ENCODE assay signal across 12 mouse cellular contexts in genomic region chr6:129182518-129182917, GRCm38 (mm10). TPM values are rescaled to one million over a fixed set of nuclear protein-coding genes. Genes with fewer than 3 reads are reported as not detected.
DNase-seq lines count a peak whose midpoint lies in the region; ATAC-seq lines count a peak whose summit lies in the region.
"Had no signal": no experiment of that assay in that cellular context is flagged by ENCODE, and none has a peak within 500 bp of the region (broad histone marks: within the 10 kb centered on the region; RNA-seq: fewer than 3 reads in every experiment).

No protein-coding gene starts in this region.

- peaks cover 26% of the 10 kb centered on the region for H3K36me3 ChIP-seq in heart, embryonic 16.5 days (ENCODE audit: control insufficient read depth, insufficient read depth)
- no peaks in the 10 kb centered on the region for H3K36me3 ChIP-seq in neural tube, embryonic 13.5 days
- H3K36me3 ChIP-seq in intestine, embryonic 16.5 days (ENCODE audit: control insufficient read depth, insufficient read depth, low read length), result peaks cover 21% of the 10 kb centered on the region
- H3K36me3 ChIP-seq in stomach, embryonic 16.5 days (ENCODE audit: control insufficient read depth, insufficient read depth, low read length), result peaks cover 9% of the 10 kb centered on the region
- no peaks in the 10 kb centered on the region for H3K36me3 ChIP-seq in forebrain, embryonic 12.5 days (replicated peaks)
- H3K36me3 ChIP-seq: forebrain, embryonic 15.5 days had no signal

- no peaks in the 10 kb centered on the region for H3K9me3 ChIP-seq in heart, embryonic 16.5 days (replicated peaks; ENCODE audit: control insufficient read depth, low read length)
- no peaks in the 10 kb centered on the region for H3K9me3 ChIP-seq in neural tube, embryonic 13.5 days
- no peaks in the 10 kb centered on the region for H3K9me3 ChIP-seq in intestine, embryonic 16.5 days (ENCODE audit: control insufficient read depth, low read length)
- no peaks in the 10 kb centered on the region for H3K9me3 ChIP-seq in stomach, embryonic 16.5 days (replicated peaks; ENCODE audit: control insufficient read depth, low read length)
- H3K9me3 ChIP-seq in forebrain, embryonic 12.5 days, result no peaks in the 10 kb centered on the region
- H3K9me3 ChIP-seq: forebrain, embryonic 15.5 days had no signal

- DNase-seq in heart, adult 9 months (ENCODE audit: low spot score in 2 of 2), result no peak
- no peak for DNase-seq in neural tube, embryonic 10.5 days (ENCODE audit: extremely low spot score, low spot score)
- no peak for DNase-seq in cerebellum, adult 18-20 months
- DNase-seq: kidney, postnatal 14 days; right cerebral cortex, postnatal 4 days had no signal

- H3K4me3 ChIP-seq in heart, embryonic 16.5 days (ENCODE audit: low read length), result peak overlapping the region; percentile 29
- 0 out of 2 replicates have a peak overlapping the region, but pooled peaks have one; percentile 3 for H3K4me3 ChIP-seq in neural tube, embryonic 13.5 days
- peak overlapping the region; percentile 53 for H3K4me3 ChIP-seq in intestine, embryonic 16.5 days (ENCODE audit: low read length)
- peak overlapping the region; percentile 45 for H3K4me3 ChIP-seq in stomach, embryonic 16.5 days (replicated peaks; ENCODE audit: low read length)
- no peak overlapping the region for H3K4me3 ChIP-seq in forebrain, embryonic 12.5 days (replicated peaks)
- H3K4me3 ChIP-seq: forebrain, embryonic 15.5 days had no signal

- 53% methylated on average over 1 of the region's 1 CpGs for WGBS in heart, embryonic 16.5 days
- WGBS in neural tube, embryonic 13.5 days, result 84% methylated on average over 1 of the region's 1 CpGs
- WGBS in intestine, embryonic 16.5 days, result 35% methylated on average over 1 of the region's 1 CpGs
- 50% methylated on average over 1 of the region's 1 CpGs for WGBS in stomach, embryonic 16.5 days
- WGBS in forebrain, embryonic 12.5 days, result 77% methylated on average over 1 of the region's 1 CpGs

- no peak for ATAC-seq in heart, embryonic 16.5 days (replicated peaks; ENCODE audit: extremely low read depth, insufficient read depth, low FRiP score)
- no peak for ATAC-seq in neural tube, embryonic 13.5 days (ENCODE audit: low read depth)
- no peak for ATAC-seq in intestine, embryonic 16.5 days
- no peak for ATAC-seq in stomach, embryonic 16.5 days (ENCODE audit: insufficient read depth, low FRiP score)
- no peak for ATAC-seq in forebrain, embryonic 12.5 days (ENCODE audit: low FRiP score)
- ATAC-seq: forebrain, embryonic 15.5 days; midbrain, embryonic 16.5 days had no signal

- H3K9ac ChIP-seq in heart, embryonic 16.5 days (ENCODE audit: low read length), result peak overlapping the region; percentile 26; the same call in 1 of the 2 replicates
- H3K9ac ChIP-seq in neural tube, embryonic 13.5 days, result no peak overlapping the region
- peak overlapping the region; percentile 64 for H3K9ac ChIP-seq in intestine, embryonic 16.5 days (ENCODE audit: low read depth, low read length)
- H3K9ac ChIP-seq in stomach, embryonic 16.5 days (ENCODE audit: low read length), result peak overlapping the region; percentile 50; the same call in 1 of the 2 replicates
- H3K9ac ChIP-seq in forebrain, embryonic 12.5 days, result no peak overlapping the region
- H3K9ac ChIP-seq: forebrain, embryonic 15.5 days had no signal

- H3K27ac ChIP-seq in heart, embryonic 16.5 days (ENCODE audit: low read length), result peak overlapping the region; percentile 50; the same call in 1 of the 2 replicates
- H3K27ac ChIP-seq in neural tube, embryonic 13.5 days (replicated peaks), result no peak overlapping the region
- peak overlapping the region; percentile 65; the same call in 1 of the 2 replicates for H3K27ac ChIP-seq in intestine, embryonic 16.5 days (ENCODE audit: low read length)
- H3K27ac ChIP-seq in stomach, embryonic 16.5 days (ENCODE audit: low read length), result peak overlapping the region; percentile 60; the same call in 1 of the 2 replicates
- H3K27ac ChIP-seq in forebrain, embryonic 12.5 days, result no peak overlapping the region
- H3K27ac ChIP-seq: forebrain, embryonic 15.5 days had no signal

- H3K27me3 ChIP-seq in heart, embryonic 16.5 days (ENCODE audit: control insufficient read depth, insufficient read depth, low read length), result no peaks in the 10 kb centered on the region
- H3K27me3 ChIP-seq in neural tube, embryonic 13.5 days, result no peaks in the 10 kb centered on the region
- no peaks in the 10 kb centered on the region for H3K27me3 ChIP-seq in intestine, embryonic 16.5 days (replicated peaks; ENCODE audit: control insufficient read depth, insufficient read depth, low read length)
- no peaks in the 10 kb centered on the region for H3K27me3 ChIP-seq in stomach, embryonic 16.5 days (ENCODE audit: control insufficient read depth, insufficient read depth, low read length)
- no peaks in the 10 kb centered on the region for H3K27me3 ChIP-seq in forebrain, embryonic 12.5 days
- H3K27me3 ChIP-seq: forebrain, embryonic 15.5 days had no signal

- H3K4me1 ChIP-seq in heart, embryonic 16.5 days (ENCODE audit: control insufficient read depth, insufficient read depth, low read length), result peaks cover 8% of the 10 kb centered on the region; the same call in 1 of the 2 replicates
- peaks cover 3% of the 10 kb centered on the region; the same call in 1 of the 2 replicates for H3K4me1 ChIP-seq in neural tube, embryonic 13.5 days (replicated peaks)
- peaks cover 6% of the 10 kb centered on the region; the same call in 1 of the 2 replicates for H3K4me1 ChIP-seq in intestine, embryonic 16.5 days (ENCODE audit: control insufficient read depth, insufficient read depth, low read length)
- peaks cover 6% of the 10 kb centered on the region; the same call in 1 of the 2 replicates for H3K4me1 ChIP-seq in stomach, embryonic 16.5 days (ENCODE audit: control insufficient read depth, insufficient read depth, low read length)
- peaks cover 11% of the 10 kb centered on the region; the same call in 1 of the 2 replicates for H3K4me1 ChIP-seq in forebrain, embryonic 12.5 days

- H3K4me2 ChIP-seq in heart, embryonic 16.5 days (ENCODE audit: low read depth, low read length), result peak overlapping the region; percentile 50
- H3K4me2 ChIP-seq in neural tube, embryonic 13.5 days, result peak overlapping the region; percentile 16; the same call in 1 of the 2 replicates
- peak overlapping the region; percentile 73 for H3K4me2 ChIP-seq in intestine, embryonic 16.5 days (ENCODE audit: low read depth, low read length)
- H3K4me2 ChIP-seq in stomach, embryonic 16.5 days (ENCODE audit: low read depth, low read length), result peak overlapping the region; percentile 64
- no peak overlapping the region for H3K4me2 ChIP-seq in forebrain, embryonic 12.5 days
- H3K4me2 ChIP-seq: forebrain, embryonic 15.5 days had no signal

RNA-seq across cellular contexts. Expression of gene Clec2d, which starts 2.1 kb away (rescaled TPM):
- 0.56 and 0.98 TPM in 2 replicates for polyA plus RNA-seq in heart, embryonic 16.5 days (2015; fragmentation: Nextera tagmentation; extraction: Ambion mirVana)
- not detected in 2 replicates for polyA plus RNA-seq in neural tube, embryonic 13.5 days (2015; fragmentation: Nextera tagmentation; extraction: Ambion mirVana)
- 1.0 and 1.2 TPM in 2 replicates for polyA plus RNA-seq in intestine, embryonic 16.5 days (2015; fragmentation: Nextera tagmentation; extraction: Ambion mirVana)
- polyA plus RNA-seq in stomach, embryonic 16.5 days (2015; fragmentation: Nextera tagmentation; extraction: Ambion mirVana), result 0.72 and 0.81 TPM in 2 replicates
- not detected in 2 replicates for polyA plus RNA-seq in forebrain, embryonic 12.5 days (2016; fragmentation: Nextera tagmentation; extraction: Ambion mirVana)
- polyA plus RNA-seq: midbrain, embryonic 16.5 days had no signal

Comparison
In these comparisons a context has a peak if more than half of its experiments do, and no peak if none do; other contexts are left out.
1. H3K27ac ChIP-seq: peak in heart, embryonic 16.5 days (single experiment), intestine, embryonic 16.5 days (single experiment) and stomach, embryonic 16.5 days (single experiment); none in neural tube, embryonic 13.5 days (single experiment) and forebrain, embryonic 12.5 days (single experiment).
2. H3K9ac ChIP-seq: peak in heart, embryonic 16.5 days (single experiment), intestine, embryonic 16.5 days (single experiment) and stomach, embryonic 16.5 days (single experiment); none in neural tube, embryonic 13.5 days (single experiment) and forebrain, embryonic 12.5 days (single experiment).